Mouse (Mus musculus) spleen, embryonic (tissue): Measurements from ENCODE around the gene Entr1.

Experiments
- CTCF ChIA-PET: fragments of 350-600 bp; sonication (Branson Sonifier 250); formaldehyde crosslinking; loops from one replicate; lab custom pipeline; 2022; lab: Charles Lee

The Entr1 gene

GRCm38 (mm10) chr2:26389154-26389690 is at the start of gene Entr1, which contains the start of gene Pmpca:
TSS of gene Entr1 (minus strand) at chr2:26389316.
TSS of gene Pmpca (plus strand) at chr2:26389339.
- CTCF ChIA-PET = interaction anchor here (0.6 to 1.5 kb wide), 2 partner anchors 9 kb away, joined by 3 to 4 read pairs; partner anchors contain the start of gene Snapc4

- CTCF ChIA-PET = no interaction called here
These were observed 49.3 kb upstream of the Entr1 start for GRCm38 (mm10) chr2:26438373-26438772.

- CTCF ChIA-PET = no interaction called here
These were observed 48.1 kb upstream of the Entr1 start for GRCm38 (mm10) chr2:26437221-26437620.

GRCm38 (mm10) chr2:26434791-26435572 is 45.9 kb upstream of the Entr1 start:
- CTCF ChIA-PET = no interaction called here

GRCm38 (mm10) chr2:26429851-26430250 is 40.7 kb upstream of the Entr1 start:
- CTCF ChIA-PET = no interaction called here

- CTCF ChIA-PET = no interaction called here
These were observed 35.4 kb upstream of the Entr1 start for GRCm38 (mm10) chr2:26424541-26424940.

GRCm38 (mm10) chr2:26423086-26423485 is 34.0 kb upstream of the Entr1 start:
- CTCF ChIA-PET = no interaction called here

- CTCF ChIA-PET = interaction anchor here (0.6 kb wide), 1 partner anchor 338 kb away, joined by 3 read pairs; no protein-coding TSS in a partner anchor
These were observed 32.9 kb upstream of the Entr1 start for GRCm38 (mm10) chr2:26421969-26422368.

- CTCF ChIA-PET = no interaction called here
These were observed 29.0 kb upstream of the Entr1 start for GRCm38 (mm10) chr2:26418120-26418519.

- CTCF ChIA-PET = no interaction called here
These were observed 27.9 kb upstream of the Entr1 start for GRCm38 (mm10) chr2:26417066-26417465.

- CTCF ChIA-PET = interaction anchor here (0.6 kb wide), 1 partner anchor 24 kb away, joined by 3 read pairs; no protein-coding TSS in a partner anchor
These were observed 21.9 kb upstream of the Entr1 start for GRCm38 (mm10) chr2:26410931-26411411.

- CTCF ChIA-PET = no interaction called here
These were observed 21.0 kb upstream of the Entr1 start for GRCm38 (mm10) chr2:26410091-26410490.

- CTCF ChIA-PET = no interaction called here
These were observed 20.2 kb upstream of the Entr1 start for GRCm38 (mm10) chr2:26409362-26409761.

- CTCF ChIA-PET = interaction anchor here (0.6 kb wide), 1 partner anchor 100 kb away, joined by 5 read pairs; no protein-coding TSS in a partner anchor
These were observed 19.6 kb upstream of the Entr1 start, which contains the start of gene Inpp5e for GRCm38 (mm10) chr2:26408515-26409356. TSS of gene Inpp5e (minus strand) at chr2:26409203.

GRCm38 (mm10) chr2:26403306-26403705 is 14.2 kb upstream of the Entr1 start:
- CTCF ChIA-PET = no interaction called here

- CTCF ChIA-PET = interaction anchor here (0.6 kb wide), 1 partner anchor 309 kb away, joined by 8 read pairs; no protein-coding TSS in a partner anchor
These were observed 13.1 kb upstream of the Entr1 start for GRCm38 (mm10) chr2:26402265-26402664.

- CTCF ChIA-PET = no interaction called here
These were observed 11.9 kb upstream of the Entr1 start for GRCm38 (mm10) chr2:26401023-26401422.

GRCm38 (mm10) chr2:26400296-26400695 is 11.2 kb upstream of the Entr1 start:
- CTCF ChIA-PET = no interaction called here

GRCm38 (mm10) chr2:26399647-26400046 is 10.5 kb upstream of the Entr1 start:
- CTCF ChIA-PET = no interaction called here

- CTCF ChIA-PET = no interaction called here
These were observed 9.9 kb upstream of the Entr1 start for GRCm38 (mm10) chr2:26398978-26399377.

GRCm38 (mm10) chr2:26391617-26392016 is 2.5 kb upstream of the Entr1 start:
- CTCF ChIA-PET = no interaction called here
